ENCODE assay signal across 8 mouse cellular contexts in genomic region chr2:178414261-178415149, GRCm38 (mm10). TPM values are rescaled to one million over a fixed set of nuclear protein-coding genes. Genes with fewer than 3 reads are reported as not detected.
A peak's percentile ranks its signal among the peaks of the same experiment; 100 is the strongest.
DNase-seq lines count a peak whose midpoint lies in the region; ATAC-seq and TF ChIP-seq lines count a peak whose summit lies in the region.

TSS of gene Ppp1r3d (minus strand) at chr2:178414472.
TSS of gene Fam217b (plus strand) at chr2:178414524.

- H3K36me3 ChIP-seq in hindbrain, postnatal 0 days (ENCODE audit: insufficient read depth, low read length): no peaks in the 10 kb centered on the region
- no peaks in the 10 kb centered on the region for H3K36me3 ChIP-seq in macrophage (ENCODE audit: inconsistent target)

- H3K9ac ChIP-seq in hindbrain, postnatal 0 days (replicated peaks; ENCODE audit: low read length): peak within 1 kb of the TSS; percentile 71

- H3K4me2 ChIP-seq in hindbrain, postnatal 0 days (ENCODE audit: low read depth, low read length): peak within 1 kb of the TSS; percentile 98

- H3K4me3 ChIP-seq in cortical plate, adult 2 months (ENCODE audit: insufficient read depth, low read length): peak within 1 kb of the TSS; percentile 77
- peak within 1 kb of the TSS; percentile 66 for H3K4me3 ChIP-seq in hindbrain, postnatal 0 days (ENCODE audit: low read length)
- H3K4me3 ChIP-seq in macrophage (ENCODE audit: inconsistent target): peak within 1 kb of the TSS; percentile 10; the same call in 1 of the 2 replicates

- under 1% methylated on average over 60 of the region's 74 CpGs for WGBS in hindbrain, postnatal 0 days
- WGBS in macrophage (ENCODE audit: missing documents): under 1% methylated on average over 69 of the region's 74 CpGs

- peaks cover 4% of the 10 kb centered on the region for H3K4me1 ChIP-seq in cortical plate, adult 2 months (ENCODE audit: control insufficient read depth, insufficient read depth, low read length)
- peaks cover 23% of the 10 kb centered on the region for H3K4me1 ChIP-seq in hindbrain, postnatal 0 days (ENCODE audit: insufficient read depth, low read length)

- TF ChIP-seq POLR2A in cortical plate, adult 2 months (IDR thresholded peaks at IDR 0.05; ENCODE audit: extremely low read depth, insufficient read depth, low read length): 0 out of 2 replicates have a peak, but pooled peaks have one; percentile 37

- H3K79me2 ChIP-seq in macrophage (ENCODE audit: inconsistent target): no peaks in the 10 kb centered on the region

- no peaks in the 10 kb centered on the region for H3K9me3 ChIP-seq in hindbrain, postnatal 0 days (ENCODE audit: low read length)

- no peak for TF ChIP-seq CTCF in cortical plate, adult 2 months (IDR thresholded peaks at IDR 0.05; ENCODE audit: extremely low read depth, insufficient read depth, low read length)
- peak; percentile 9; the same call in 1 of the 2 replicates for TF ChIP-seq CTCF in hindbrain, postnatal 0 days (IDR thresholded peaks at IDR 0.05; ENCODE audit: low read depth)

- peak; percentile 58 for DNase-seq in layer of hippocampus, adult 11-12 months (ENCODE audit: low spot score)
- DNase-seq in layer of hippocampus, adult 9-10 months (ENCODE audit: low spot score): no peak
- peak; percentile 75 for DNase-seq in gastrocnemius, postnatal 25 days
- peak; percentile 78 for DNase-seq in hindbrain, postnatal 0 days (ENCODE audit: low spot score)
- peak; percentile 63 to 74 for DNase-seq in left cerebral cortex, postnatal 14 days (ENCODE audit: low spot score in 2 of 2)
- DNase-seq in right cerebral cortex, postnatal 36 days (ENCODE audit: low spot score in 2 of 2): peak; percentile 52 to 64

- H3K27me3 ChIP-seq in hindbrain, postnatal 0 days (ENCODE audit: insufficient read depth, low read length): no peaks in the 10 kb centered on the region

- intact Hi-C loops in left cerebral cortex, postnatal 14 days (cut with DNase I): no loop called here

- peak; percentile 84 for ATAC-seq in hindbrain, postnatal 0 days

- peak within 1 kb of the TSS; percentile 95 for H3K27ac ChIP-seq in cortical plate, adult 2 months (ENCODE audit: insufficient read depth, low read length)
- H3K27ac ChIP-seq in hindbrain, postnatal 0 days: peak within 1 kb of the TSS; percentile 82
- no peak within 1 kb of the TSS for H3K27ac ChIP-seq in macrophage

RNA-seq across cellular contexts. Expression of gene Ppp1r3d, which starts in this region (rescaled TPM):
- 5.6 and 6.3 TPM in 2 replicates for polyA plus RNA-seq in cortical plate, adult 2 months (2012; rRNA removed)
- 1 to 10 TPM; 2.6 to 2.9 TPM for total RNA-seq in gastrocnemius, postnatal 25 days (2021)
- 17.0 and 21.3 TPM in 2 replicates for total RNA-seq in hindbrain, postnatal 0 days (2014; rRNA removed)
- 6.6 and 6.9 TPM in 2 replicates for polyA plus RNA-seq in hindbrain, postnatal 0 days (2015; fragmentation: Nextera tagmentation; extraction: Ambion mirVana)
- 10 to 100 TPM in 1 of 2 experiments, 1 to 10 TPM in 1; 9.9 to 10.3 TPM for total RNA-seq in left cerebral cortex, postnatal 14 days (2021)
- 1 to 10 TPM in 7 of 26 experiments, under 1 TPM in 14, not detected in 5; 0.26 to 2.6 (median 0.74) TPM for total RNA-seq in macrophage (2018; cell fraction: chromatin; rRNA removed)
- total RNA-seq in macrophage (2018; cell fraction: cytosol; rRNA removed): 1 to 10 TPM in 18 of 26 experiments, under 1 TPM in 8; 0.50 to 3.0 (median 1.7) TPM
- total RNA-seq in macrophage (2018; cell fraction: nucleus; rRNA removed): 1 to 10 TPM in 10 of 26 experiments, under 1 TPM in 16; 0.33 to 3.5 (median 0.82) TPM
- polyA plus RNA-seq in macrophage (2018): 1.5 to 2.3 TPM (median 1.6 TPM) in 3 replicates

RNA-seq across cellular contexts. Expression of gene Fam217b, which starts in this region (rescaled TPM):
- 37.4 and 37.7 TPM in 2 replicates for polyA plus RNA-seq in cortical plate, adult 2 months (2012; rRNA removed)
- total RNA-seq in gastrocnemius, postnatal 25 days (2021): 1 to 10 TPM; 2.0 TPM
- 20.0 and 25.9 TPM in 2 replicates for total RNA-seq in hindbrain, postnatal 0 days (2014; rRNA removed)
- polyA plus RNA-seq in hindbrain, postnatal 0 days (2015; fragmentation: Nextera tagmentation; extraction: Ambion mirVana): 20.8 and 24.8 TPM in 2 replicates
- total RNA-seq in left cerebral cortex, postnatal 14 days (2021): 10 to 100 TPM; 43.6 to 47.4 TPM
- 1 to 10 TPM in 15 of 26 experiments, under 1 TPM in 11; 0.22 to 3.9 (median 1.1) TPM for total RNA-seq in macrophage (2018; cell fraction: chromatin; rRNA removed)
- 1 to 10 TPM; 1.1 to 4.9 (median 2.6) TPM for total RNA-seq in macrophage (2018; cell fraction: cytosol; rRNA removed)
- 1 to 10 TPM in 20 of 26 experiments, under 1 TPM in 6; 0.65 to 6.4 (median 1.4) TPM for total RNA-seq in macrophage (2018; cell fraction: nucleus; rRNA removed)
- polyA plus RNA-seq in macrophage (2018): 2.4 to 6.4 TPM (median 2.8 TPM) in 3 replicates

Comparison
In these comparisons a context has a peak if more than half of its experiments do, and no peak if none do; other contexts are left out.
1. H3K4me3 ChIP-seq: peak in every context shown above with its lines; median percentile 77 in cortical plate, adult 2 months; 66 in hindbrain, postnatal 0 days; 10 in macrophage.